Mouse (Mus musculus): ENCODE measurements around the gene Sik3.
"Not testable (repeated sequence)": the region's sequence is repeated elsewhere in the genome, so short reads cannot be mapped to it uniquely, and the experiment has no call there.

The Sik3 gene

DNA sequence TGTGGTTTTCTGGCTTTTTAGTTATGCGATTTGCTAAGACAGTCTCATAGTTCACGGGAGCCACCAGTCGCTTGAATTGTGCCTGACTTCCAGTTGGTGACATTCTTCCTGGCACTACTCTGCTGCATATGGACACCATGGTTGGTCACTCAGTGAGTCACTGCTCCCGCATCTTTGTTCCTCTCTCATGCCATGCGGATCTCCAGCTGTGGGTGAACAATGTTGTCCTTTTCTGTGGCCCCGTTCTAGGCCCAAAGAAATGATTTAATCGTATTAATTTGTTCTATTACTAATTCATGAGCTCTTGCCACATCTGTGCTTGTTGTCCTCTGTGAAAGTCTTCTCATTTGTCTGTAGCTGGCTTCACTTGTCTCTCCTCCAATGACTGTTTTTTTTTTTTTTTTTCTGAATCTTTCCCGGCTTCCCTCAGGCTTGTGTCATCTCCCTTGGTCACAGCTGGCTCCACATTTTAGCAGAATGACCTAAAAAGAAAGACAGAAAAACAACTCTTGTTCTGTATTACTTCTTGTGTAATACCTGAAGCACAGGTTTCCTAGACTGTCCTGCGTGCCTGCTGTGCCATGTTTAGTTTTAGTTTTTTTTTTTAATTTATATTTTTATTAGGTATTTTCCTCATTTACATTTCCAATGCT is 40.5 kb downstream of the Sik3 start:
- DNase-seq (ENCODE audit: low read depth, low spot score), result no peak

DNA sequence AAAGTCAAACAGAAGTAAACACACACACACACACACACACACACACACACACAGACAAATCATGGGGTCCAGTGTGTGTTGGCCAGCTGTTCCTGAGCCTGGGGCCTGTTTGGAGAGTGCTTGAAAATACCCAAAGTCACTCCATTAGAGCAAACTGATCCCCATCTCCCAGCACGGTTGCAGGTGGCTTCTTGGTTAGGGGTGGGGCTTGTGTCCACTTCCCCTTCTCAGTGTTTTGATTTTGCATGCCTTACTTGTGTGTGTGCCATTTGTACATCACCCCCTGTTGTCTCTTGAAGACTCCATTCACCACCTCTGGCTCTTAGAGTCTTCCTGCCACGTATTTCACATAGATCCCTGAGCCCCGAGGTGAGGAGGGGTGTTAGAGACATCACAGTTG is 45.4 kb downstream of the Sik3 start:
- peak; percentile 68 for DNase-seq (ENCODE audit: low read depth, low spot score)

DNA sequence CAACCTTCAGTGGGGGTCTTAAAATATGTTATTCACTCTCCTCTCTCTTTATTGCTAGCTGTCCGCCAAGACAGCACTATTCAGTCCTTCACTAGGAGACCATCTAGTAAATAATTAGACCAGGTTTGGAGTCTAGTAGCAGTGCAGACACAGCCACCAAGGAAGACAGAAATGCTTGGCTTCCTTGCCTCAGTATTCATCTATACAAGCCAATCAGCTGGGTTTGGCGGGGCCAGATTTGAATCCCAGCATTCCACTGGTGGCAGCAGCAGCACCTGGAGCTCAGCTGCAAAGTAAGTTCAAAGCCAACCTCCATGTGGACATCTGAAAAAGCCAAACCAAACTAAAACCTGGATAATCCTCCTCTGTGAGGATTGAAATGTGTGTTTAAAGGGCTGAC is 47.6 kb downstream of the Sik3 start:
- no peak for DNase-seq (ENCODE audit: low read depth, low spot score)

DNA sequence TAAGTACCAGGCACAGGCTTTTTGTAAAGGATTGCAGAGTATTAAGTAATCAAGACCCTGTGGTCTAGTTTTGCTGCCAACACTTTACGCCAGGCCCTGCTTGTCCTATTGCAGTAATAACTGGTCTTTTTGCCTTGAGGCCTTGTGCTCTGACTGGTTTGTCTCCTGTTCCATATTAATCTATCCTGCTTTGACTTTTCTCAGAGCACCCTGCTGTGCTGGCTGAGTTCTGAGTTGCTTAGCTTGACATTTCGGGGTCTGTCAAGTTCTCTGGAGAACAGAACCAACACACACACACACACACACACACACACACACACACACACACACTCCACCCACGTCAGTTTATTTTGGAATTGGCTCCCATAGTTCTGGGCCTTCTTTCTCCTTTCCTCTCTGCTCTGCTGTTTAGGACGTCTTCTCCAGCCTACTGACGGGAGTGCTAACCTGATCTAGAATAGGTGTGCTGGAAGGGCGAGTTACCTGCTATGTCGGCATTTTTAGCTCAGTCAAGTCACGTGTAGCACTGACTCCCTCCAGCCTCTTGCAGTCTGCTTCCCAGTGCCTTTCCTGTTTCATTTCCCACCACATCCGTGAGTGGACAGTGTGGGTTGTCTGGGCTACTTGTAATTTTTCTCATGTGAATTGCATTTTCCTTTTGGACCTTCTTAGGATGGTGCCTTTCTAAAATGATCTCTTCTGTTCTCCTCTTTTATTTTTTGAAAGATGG is 49.2 kb downstream of the Sik3 start:
- no peak for DNase-seq (ENCODE audit: low read depth, low spot score)

DNA sequence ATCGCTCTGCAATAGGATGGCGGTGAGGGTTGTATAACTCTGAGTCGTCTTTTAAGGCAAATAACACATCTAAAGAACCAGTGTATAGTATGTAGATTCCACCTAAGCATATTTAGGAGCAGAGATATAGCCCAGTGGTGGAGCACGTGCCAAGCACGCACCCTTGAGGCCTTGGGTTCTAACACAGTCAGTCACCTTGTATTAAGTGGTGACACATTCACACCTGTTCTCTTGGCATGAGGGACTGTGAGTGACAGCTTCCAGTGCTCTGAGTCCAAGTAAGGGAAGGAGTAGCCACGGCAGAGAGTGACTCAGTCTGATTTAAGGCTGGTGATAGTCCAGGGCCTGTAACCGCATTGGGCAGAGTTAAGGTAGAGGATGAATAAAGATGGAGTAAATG is 51.7 kb downstream of the Sik3 start:
- no peak for DNase-seq (ENCODE audit: low read depth, low spot score)

DNA sequence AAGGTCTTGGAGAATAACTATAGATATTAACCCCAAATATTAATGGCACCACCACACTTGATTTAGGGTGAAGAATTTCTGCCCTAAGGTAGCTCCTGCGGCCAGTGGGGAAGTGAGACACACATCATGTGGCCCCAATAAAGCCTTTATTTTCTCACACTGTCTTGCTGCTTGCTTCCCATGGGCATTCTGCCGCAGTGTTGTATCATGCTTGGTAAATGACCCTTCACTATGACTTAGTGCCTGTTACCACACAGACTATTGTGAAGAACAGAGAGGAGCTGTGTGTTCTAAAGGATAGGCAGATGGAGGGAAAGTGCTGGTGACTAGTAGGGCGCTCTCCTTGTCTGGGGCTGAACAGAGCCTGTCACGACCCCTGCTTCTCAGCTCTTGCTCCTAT is 54.1 kb downstream of the Sik3 start:
- DNase-seq (ENCODE audit: low read depth, low spot score), result no peak

DNA sequence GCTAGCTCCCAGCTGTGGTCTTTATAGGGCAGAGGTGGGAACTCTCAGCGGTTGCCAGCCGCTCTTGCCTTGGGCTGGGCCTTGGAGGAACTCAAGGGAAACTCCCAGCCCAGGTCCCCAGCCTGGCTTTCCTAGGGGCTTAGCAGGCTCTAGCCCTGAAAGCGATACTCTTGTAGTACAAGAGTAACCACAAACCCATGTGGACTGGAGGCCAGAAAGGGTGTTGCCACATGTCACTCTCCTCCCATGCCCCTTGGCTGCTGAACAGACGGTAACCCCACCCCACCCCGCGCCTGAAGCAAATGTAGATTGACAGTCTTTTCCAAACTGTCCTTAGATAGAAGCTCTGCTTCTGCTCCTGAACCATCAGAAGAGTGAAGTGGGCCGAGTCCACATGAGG is 55.1 kb downstream of the Sik3 start:
- no peak for DNase-seq (ENCODE audit: low read depth, low spot score)

DNA sequence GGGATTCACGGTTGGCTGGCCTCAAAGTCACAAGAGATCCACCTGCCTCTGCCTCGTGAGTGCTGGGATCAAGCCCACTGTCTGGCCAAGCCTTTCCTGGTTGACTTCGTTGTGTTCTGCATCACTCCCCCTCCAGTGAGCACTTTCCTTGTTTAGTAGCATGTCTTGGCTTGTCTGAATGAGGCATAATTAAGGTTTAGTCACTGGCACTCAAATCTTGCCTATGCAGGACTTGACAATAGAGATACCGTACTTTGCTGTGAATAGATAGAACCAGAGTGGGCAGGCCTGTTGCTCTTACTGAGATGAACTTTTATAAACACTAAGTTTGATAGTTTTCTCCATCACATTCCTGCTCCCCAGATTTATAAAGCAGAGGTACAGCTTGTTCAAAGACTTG is 56.4 kb downstream of the Sik3 start:
- DNase-seq (ENCODE audit: low read depth, low spot score), result no peak

DNA sequence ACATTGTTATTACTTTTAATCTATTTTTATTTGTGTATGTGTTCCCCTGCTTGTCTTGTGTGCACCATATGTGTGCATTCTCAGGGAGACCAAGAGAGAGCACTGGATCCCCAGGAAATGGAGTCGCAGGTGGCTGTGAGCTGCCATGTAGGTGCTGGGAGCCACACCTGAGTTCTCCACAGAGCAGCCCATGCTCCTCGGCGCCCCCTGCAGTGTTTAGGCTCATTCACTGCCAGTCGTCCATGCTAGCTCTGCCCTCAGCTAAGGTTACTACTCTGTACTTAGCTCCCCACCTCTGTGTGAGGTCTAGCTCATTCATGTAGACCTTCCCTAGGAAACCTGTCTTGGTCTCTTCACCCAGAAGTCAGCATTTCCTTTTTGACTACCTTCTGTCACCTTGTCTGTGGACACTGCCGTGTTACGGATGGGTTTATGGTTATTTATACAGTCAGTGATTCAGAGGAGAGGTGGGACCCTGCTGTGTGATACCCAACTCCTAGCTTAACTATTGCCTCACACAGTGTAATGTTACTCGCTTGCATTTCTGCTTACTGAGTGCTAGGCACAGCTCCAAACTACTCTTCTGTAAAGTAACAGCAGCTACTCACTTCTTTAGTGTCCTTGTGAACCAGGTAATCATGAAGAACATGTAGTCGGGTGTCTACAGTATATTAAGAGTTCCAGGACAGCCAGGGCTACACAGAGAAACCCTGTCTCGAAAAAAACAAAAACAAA is 59.6 kb downstream of the Sik3 start:
- DNase-seq (ENCODE audit: low read depth, low spot score), result peak; percentile 30

DNA sequence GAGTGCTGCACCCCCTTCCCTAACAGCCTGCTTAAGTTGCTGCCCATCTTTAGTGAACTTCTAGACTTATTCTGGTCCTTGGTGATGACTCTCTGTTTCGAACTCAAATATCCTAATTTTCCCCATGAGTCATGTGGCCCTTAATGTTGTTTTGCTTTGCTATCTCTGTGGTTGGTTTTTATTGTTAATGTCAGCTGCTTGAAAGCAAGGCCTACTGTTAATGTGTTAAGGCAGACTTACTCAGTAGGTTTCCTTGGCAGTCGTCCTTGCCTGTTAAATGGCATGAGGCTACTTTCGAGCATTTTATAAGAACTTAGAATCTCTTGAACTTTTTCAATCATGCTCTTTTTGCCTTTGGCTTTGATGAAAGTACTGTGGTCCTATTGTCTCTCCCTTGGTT is 60.8 kb downstream of the Sik3 start:
- no peak for DNase-seq (ENCODE audit: low read depth, low spot score)

DNA sequence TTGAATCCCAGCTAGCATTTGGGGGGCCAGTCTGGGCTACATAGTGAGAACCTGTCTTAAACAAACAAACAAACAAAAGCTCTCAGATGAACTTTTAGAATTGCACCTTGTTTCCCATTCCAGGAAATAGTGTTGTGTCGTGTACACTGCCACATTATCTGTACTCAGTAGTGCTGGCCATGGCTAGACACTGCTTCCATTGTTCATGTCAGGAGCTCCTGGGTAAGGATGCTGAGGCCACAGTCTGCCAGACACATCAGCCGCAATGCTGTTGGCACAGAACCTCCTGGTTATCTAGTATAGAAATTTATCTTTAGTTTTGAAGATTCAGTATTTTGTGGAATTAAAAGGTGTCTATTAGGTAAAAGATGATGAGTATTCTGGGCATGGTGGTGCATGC is 63.0 kb downstream of the Sik3 start:
- DNase-seq (ENCODE audit: low read depth, low spot score), result no peak

DNA sequence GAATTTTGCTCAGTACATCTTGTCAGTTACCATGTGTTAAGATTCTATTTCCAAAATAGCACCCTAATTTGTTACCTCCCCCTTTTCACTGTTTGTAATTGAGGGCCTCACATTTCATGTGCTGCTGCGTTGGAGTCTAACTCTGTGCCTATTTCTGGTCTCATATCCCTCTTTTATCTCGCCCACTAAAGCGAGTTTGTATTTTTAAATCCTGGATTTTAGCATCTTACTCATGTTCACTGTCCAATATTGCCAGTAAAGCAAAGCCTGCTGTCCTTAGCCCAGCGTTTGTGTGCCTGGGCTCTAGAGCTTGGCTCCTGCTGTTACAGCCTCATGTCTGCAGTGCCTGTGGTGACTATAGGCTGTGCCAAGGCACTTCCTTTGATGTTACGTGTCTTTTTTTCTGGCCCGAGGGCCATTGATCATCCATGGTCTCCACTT is 69.8 kb downstream of the Sik3 start:
- no peak for DNase-seq (ENCODE audit: low read depth, low spot score)

DNA sequence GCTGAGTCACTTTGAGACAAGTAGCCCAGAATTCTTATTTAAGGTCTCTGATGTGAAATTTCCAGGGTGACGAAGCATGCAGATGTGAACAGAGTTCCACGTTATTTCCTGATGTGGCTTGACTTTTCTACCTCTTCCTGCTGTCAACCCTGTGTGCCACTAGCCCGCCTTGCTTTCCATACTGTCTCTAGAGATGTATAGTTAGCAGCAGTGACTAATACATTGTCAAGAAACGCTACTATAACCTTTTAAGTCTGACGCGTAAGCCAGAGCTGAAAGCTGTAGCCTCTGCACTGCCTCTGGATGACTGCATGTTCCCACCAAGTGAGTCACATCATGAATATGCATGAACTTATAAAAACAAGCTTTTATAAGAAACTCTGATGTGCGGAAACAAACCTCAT is 70.9 kb downstream of the Sik3 start:
- no peak for DNase-seq (ENCODE audit: low read depth, low spot score)

DNA sequence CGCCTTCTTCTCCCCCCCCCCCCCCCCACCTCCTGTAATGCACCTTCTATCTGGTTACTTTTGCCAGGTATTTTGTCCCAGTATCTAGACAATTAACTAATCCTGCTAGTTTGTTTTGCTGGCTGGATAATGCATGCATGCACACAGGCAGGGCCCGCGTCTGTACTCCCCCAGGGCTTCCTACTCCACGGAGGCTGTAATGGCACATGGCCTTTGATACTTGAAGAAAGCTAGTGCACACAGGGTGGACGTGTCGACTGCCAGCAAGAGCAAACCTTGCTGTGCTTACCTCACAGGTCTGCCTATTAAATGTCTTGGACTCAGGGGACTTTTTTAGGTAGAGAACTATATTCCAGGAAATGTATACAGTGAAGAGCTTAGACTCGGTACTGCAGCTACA is 73.3 kb downstream of the Sik3 start:
- no peak for DNase-seq (ENCODE audit: low read depth, low spot score)

DNA sequence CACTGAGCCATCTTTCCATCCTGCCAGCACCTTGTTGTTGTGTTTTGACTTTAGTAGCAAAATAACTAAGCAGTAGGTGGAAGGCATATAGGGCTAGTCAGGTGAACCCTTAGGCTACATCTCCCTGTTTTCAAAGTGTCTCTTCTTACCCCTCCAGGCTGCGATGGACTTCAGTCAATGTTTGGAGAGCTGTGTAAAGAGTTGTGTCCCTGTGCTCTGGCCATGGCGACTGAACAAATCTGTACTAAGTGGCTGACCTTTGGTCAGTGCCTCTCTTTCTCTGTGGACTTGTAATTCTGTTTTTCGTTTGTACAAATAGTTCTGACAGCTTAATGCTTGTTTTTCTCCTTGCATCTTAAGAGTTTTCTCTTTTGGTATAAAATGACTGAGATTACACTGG is 74.2 kb downstream of the Sik3 start:
- DNase-seq (ENCODE audit: low read depth, low spot score), result no peak

DNA sequence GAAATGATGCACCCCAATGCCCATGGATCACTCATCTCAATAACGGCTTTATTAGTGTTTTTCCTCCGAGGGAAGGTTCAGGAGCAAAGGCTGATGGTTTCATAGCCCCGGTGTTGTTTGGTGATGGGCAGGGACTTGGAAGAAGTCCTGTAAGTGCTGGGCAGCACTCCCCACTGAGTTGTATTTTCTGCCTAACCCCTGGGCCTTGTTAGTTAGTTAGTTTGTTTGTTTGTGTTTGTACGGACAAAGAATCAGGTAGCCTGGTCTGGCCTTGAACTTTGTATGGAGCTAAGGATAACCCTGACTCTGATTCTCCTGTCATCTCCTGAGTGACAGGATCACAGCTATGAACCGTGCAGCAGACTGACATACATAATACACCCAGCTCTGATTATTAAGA is 74.8 kb downstream of the Sik3 start:
- no peak for DNase-seq (ENCODE audit: low read depth, low spot score)

DNA sequence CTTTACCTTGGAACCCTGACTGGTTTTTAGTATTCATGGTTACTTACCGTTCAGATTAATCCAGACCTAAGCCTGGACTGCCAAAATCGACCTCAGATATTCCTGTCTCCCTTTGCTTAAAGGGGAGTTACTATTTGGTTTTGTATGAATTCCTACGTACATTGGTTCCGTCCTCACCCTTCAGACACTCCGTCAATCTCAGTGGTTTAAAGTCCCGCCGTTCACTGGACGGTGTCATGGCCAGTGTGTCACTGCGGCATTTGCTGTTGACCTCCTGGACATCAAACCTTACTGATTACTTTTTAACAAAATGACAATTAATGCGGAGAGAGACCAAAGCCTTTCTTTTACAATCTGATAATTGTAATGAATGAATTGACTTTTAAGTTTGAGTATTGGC is 76.1 kb downstream of the Sik3 start:
- DNase-seq (ENCODE audit: low read depth, low spot score), result no peak

DNA sequence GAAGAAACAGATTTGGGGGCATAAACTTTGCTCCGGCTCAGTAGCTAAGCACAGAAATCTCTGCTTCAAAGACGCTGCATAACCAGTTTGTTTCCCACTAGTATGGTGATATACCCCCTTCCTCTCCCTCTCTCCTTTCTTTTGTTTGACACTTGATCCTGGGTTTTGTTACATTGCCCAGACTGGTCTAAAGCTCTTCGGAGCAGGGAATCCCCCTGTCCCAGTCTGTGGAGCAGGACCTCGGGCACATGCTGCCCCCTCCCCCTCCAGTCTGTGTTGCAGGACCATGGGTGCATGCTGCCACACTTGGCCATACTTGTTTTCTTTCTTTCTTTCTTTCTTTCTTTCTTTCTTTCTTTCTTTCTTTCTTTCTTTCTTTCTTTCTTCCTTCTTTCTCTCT is 77.4 kb downstream of the Sik3 start:
- no peak for DNase-seq (ENCODE audit: low read depth, low spot score)

DNA sequence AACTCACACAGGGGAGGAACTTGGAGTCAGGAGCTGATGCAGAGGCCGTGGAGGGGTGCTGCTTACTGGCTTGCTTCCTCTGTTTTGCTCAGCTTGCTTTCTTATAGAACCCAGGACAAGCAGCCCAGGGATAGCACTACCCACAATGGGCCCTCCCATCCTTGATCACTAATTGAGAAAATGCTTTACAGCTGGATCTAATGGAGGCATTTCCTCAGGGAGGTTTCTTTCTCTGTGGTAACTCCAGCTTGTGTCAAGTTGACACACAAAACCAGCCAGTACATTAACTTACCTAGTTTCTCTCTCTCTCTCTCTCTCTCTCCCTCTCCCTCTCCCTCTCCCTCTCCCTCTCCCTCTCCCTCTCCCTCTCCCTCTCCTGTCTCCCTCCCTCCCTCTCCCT is 78.5 kb downstream of the Sik3 start:
- DNase-seq (ENCODE audit: low read depth, low spot score), result not testable (repeated sequence)

DNA sequence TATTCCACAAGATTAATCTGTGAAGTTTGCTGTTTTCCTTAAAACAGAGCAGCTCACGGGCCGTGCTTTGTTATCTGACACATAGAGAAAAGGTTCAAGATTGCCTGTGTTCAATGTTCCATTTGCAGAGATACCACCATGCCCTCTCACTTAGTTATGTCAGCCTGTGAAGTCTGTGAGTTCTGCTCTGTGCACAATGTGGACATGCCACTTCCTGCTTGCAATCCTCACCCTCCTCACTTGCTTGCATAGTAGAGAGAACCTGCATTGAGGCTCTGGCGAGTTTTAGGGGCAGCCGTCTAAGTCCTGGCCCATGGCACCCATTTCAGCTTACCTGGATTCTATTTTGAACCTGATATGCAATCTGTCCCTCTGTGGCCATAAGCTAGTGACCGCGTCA is 80.0 kb downstream of the Sik3 start:
- DNase-seq (ENCODE audit: low read depth, low spot score), result no peak

DNA sequence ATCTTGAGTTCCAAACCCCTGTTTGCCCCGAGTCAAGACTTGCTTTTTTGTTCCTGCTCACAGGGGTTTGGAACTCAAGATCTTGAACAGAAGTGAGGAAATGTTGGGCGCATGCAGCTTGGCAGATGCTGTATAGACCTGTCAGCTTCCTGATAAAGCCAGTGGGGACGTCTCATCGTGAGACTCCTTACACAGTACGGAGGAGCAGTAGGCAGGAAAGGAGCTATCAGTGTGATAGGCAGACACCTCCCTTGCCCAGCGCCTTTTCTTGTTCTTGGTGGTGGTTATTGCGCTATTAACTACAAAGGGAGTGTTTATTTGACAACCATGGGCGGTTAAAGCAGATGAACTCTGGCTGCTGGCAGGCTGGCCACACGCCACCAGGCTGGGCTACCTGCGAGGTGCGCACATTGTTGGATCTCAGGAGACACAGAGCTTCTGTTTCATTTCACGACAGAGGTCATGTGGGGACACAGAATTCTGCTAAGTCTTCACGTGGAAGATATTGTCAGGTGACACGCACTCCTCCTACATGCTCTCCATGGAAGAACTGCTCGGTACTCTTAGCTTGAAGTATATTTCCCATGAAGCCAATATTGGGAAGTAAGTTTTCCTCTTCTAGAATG is 85.9 kb downstream of the Sik3 start:
- no peak for DNase-seq (ENCODE audit: low read depth, low spot score)

DNA sequence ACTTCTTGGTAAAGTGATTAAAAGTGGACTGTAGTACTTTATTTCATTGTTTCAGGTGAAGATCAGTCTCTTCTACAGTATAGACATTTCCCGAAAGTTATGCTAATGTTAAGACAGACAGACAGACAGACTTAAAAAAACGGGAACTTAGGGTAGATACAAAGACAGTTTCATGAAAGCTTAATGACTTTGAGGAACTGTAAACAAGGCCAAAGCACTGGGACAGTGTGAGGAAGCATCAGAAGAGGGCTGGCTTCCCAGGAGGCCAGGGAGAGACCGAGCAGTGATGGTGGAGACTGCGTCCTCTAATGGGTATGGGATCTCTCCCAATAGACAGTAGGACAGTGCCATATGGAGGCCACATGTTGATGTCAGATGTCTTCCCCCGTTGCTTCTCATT is 86.5 kb downstream of the Sik3 start:
- DNase-seq (ENCODE audit: low read depth, low spot score), result no peak

DNA sequence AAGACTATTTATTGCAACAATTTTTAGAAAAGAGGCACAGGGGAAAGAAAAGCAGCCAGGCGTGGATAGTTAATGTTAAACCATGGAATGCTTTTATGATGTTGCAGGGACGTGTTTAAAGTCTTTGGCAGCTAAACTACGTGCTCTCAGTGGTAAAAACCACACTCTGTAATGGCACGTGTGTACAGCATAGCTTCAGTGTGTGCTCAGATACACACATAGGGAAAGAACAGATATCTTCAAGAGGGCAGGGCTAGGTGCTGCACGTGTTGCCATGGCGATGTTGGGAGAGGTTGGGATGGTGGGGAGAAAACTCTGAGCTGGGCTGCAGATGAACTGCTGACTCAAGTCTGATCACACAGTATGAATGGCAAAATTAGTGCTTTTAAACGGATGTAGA is 90.5 kb downstream of the Sik3 start:
- DNase-seq (ENCODE audit: low read depth, low spot score), result no peak
